Comparison of ENCODE assay signal across 9 mouse cellular contexts in the genomic region with DNA sequence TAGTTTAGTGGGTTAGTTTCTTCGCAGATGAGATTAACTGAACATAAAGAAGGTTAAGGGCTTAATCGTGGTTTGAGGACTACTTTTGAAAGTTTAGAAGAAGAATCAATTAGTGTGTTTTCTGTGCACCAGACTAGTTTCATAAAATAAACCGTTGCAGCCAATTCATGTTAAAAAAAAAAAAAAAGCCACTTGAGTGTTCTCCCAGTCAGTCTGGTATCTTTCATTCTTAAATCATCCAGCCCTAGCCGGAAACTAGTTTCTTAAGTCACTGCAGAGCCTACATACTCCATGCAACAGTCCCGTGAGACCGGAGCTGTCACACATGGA. TPM values are rescaled to one million over a fixed set of nuclear protein-coding genes. Genes with fewer than 3 reads are reported as not detected.
A peak's percentile ranks its signal among the peaks of the same experiment; 100 is the strongest.
DNase-seq lines count a peak whose midpoint lies in the region; ATAC-seq and TF ChIP-seq lines count a peak whose summit lies in the region.
"Had no signal": no experiment of that assay in that cellular context is flagged by ENCODE, and none has a peak within 500 bp of the region (broad histone marks: within the 10 kb centered on the region; RNA-seq: fewer than 3 reads in every experiment).

No protein-coding gene starts in this region.

- H3K4me2 ChIP-seq in lung, postnatal 0 days (replicated peaks; ENCODE audit: low read depth, low read length), result peak overlapping the region; percentile 85
- H3K4me2 ChIP-seq in limb, embryonic 13.5 days (replicated peaks), result peak overlapping the region; percentile 83

- no peak for DNase-seq in lung, postnatal 0 days (ENCODE audit: low spot score)
- DNase-seq in lung, postnatal 25 days (ENCODE audit: low spot score), result no peak
- peak; percentile 23 for DNase-seq in fat pad, adult 2 months (ENCODE audit: extremely low read depth, low read depth, low spot score)
- no peak for DNase-seq in cerebellum, postnatal 4 days (ENCODE audit: low spot score in 2 of 2)
- no peak for DNase-seq in cerebellum, postnatal 10 days
- no peak for DNase-seq in kidney, postnatal 36 days
- DNase-seq: right cerebral cortex, postnatal 14 days had no signal

- peak overlapping the region; percentile 93 for H3K27ac ChIP-seq in lung, postnatal 0 days (ENCODE audit: low read length)
- peak overlapping the region; percentile 95; the same call in 1 of the 2 replicates for H3K27ac ChIP-seq in limb, embryonic 13.5 days
- H3K27ac ChIP-seq in small intestine, adult 2 months (ENCODE audit: insufficient read depth, low read depth, low read length), result peak overlapping the region; percentile 99

- peak overlapping the region; percentile 81 for H3K4me3 ChIP-seq in lung, postnatal 0 days (ENCODE audit: low read depth, low read length)
- H3K4me3 ChIP-seq in limb, embryonic 13.5 days, result peak overlapping the region; percentile 92
- peak overlapping the region; percentile 90 for H3K4me3 ChIP-seq in small intestine, adult 2 months (ENCODE audit: low read depth, low read length)

- no peaks in the 10 kb centered on the region for H3K36me3 ChIP-seq in lung, postnatal 0 days (ENCODE audit: insufficient read depth, low read length)
- peaks cover 19% of the 10 kb centered on the region for H3K36me3 ChIP-seq in limb, embryonic 13.5 days
- H3K36me3 ChIP-seq in small intestine, adult 2 months (ENCODE audit: control insufficient read depth, insufficient read depth, low read length), result peaks cover 5% of the 10 kb centered on the region

- WGBS in lung, postnatal 0 days, result 15% methylated on average over 6 of the region's 6 CpGs
- WGBS in limb, embryonic 13.5 days, result 17% methylated on average over 6 of the region's 6 CpGs
- 10% methylated on average over 6 of the region's 6 CpGs for WGBS in small intestine, adult 2 months

- no peaks in the 10 kb centered on the region for H3K9me3 ChIP-seq in lung, postnatal 0 days (ENCODE audit: low read length)
- no peaks in the 10 kb centered on the region for H3K9me3 ChIP-seq in limb, embryonic 13.5 days

- no peak for TF ChIP-seq EP300 in lung, postnatal 0 days (IDR thresholded peaks at IDR 0.05)

- TF ChIP-seq POLR2A in small intestine, adult 2 months (IDR thresholded peaks at IDR 0.05; ENCODE audit: low read depth, low read length), result no peak

- H3K9ac ChIP-seq in lung, postnatal 0 days (replicated peaks; ENCODE audit: low read depth), result peak overlapping the region; percentile 84; the same call in 1 of the 2 replicates
- H3K9ac ChIP-seq in limb, embryonic 13.5 days, result peak overlapping the region; percentile 95

- ATAC-seq in lung, postnatal 0 days, result peak; percentile 37; the same call in 1 of the 2 replicates
- ATAC-seq in limb, embryonic 13.5 days (ENCODE audit: low FRiP score, low read depth), result no peak; the same call in 1 of the 2 replicates

- H3K4me1 ChIP-seq in lung, postnatal 0 days (ENCODE audit: insufficient read depth, low read depth, low read length), result peaks cover 14% of the 10 kb centered on the region; the same call in 1 of the 2 replicates
- peaks cover 27% of the 10 kb centered on the region for H3K4me1 ChIP-seq in limb, embryonic 13.5 days
- peaks cover 10% of the 10 kb centered on the region; the same call in 1 of the 2 replicates for H3K4me1 ChIP-seq in small intestine, adult 2 months (ENCODE audit: control insufficient read depth, insufficient read depth, insufficient read length, low read length)

- TF ChIP-seq CTCF in lung, postnatal 0 days (IDR thresholded peaks at IDR 0.05), result no peak
- no peak for TF ChIP-seq CTCF in small intestine, adult 2 months (IDR thresholded peaks at IDR 0.05; ENCODE audit: extremely low read depth, insufficient read length, insufficient replicate concordance, low read depth, low read length)

- H3K27me3 ChIP-seq in lung, postnatal 0 days (replicated peaks; ENCODE audit: insufficient read depth, low read length), result no peaks in the 10 kb centered on the region
- H3K27me3 ChIP-seq in limb, embryonic 13.5 days, result no peaks in the 10 kb centered on the region
- H3K27me3 ChIP-seq in small intestine, adult 2 months (ENCODE audit: control insufficient read depth, insufficient read depth, low read length), result no peaks in the 10 kb centered on the region

RNA-seq across cellular contexts. Expression of a gene that starts 1.3 kb away (rescaled TPM):
- 55.1 and 59.9 TPM in 2 replicates for polyA plus RNA-seq in lung, postnatal 0 days (2015; fragmentation: Nextera tagmentation; extraction: Ambion mirVana)
- 36.8 and 39.4 TPM in 2 replicates for polyA plus RNA-seq in limb, embryonic 13.5 days (2015; fragmentation: Nextera tagmentation; extraction: Ambion mirVana)
- 54.1 and 74.3 TPM in 2 replicates for polyA plus RNA-seq in small intestine, adult 2 months (2012; rRNA removed)

RNA-seq across cellular contexts. Expression of a gene that starts 1.4 kb away (rescaled TPM):
- 19.3 and 23.0 TPM in 2 replicates for polyA plus RNA-seq in lung, postnatal 0 days (2015; fragmentation: Nextera tagmentation; extraction: Ambion mirVana)
- 32.1 and 33.9 TPM in 2 replicates for polyA plus RNA-seq in limb, embryonic 13.5 days (2015; fragmentation: Nextera tagmentation; extraction: Ambion mirVana)
- polyA plus RNA-seq in small intestine, adult 2 months (2012; rRNA removed), result 8.4 and 19.8 TPM in 2 replicates

RNA-seq across cellular contexts. Expression of a gene that starts 55.8 kb away (rescaled TPM):
- polyA plus RNA-seq in lung, postnatal 0 days (2015; fragmentation: Nextera tagmentation; extraction: Ambion mirVana), result 0.14 TPM in 2 replicates
- polyA plus RNA-seq in limb, embryonic 13.5 days (2015; fragmentation: Nextera tagmentation; extraction: Ambion mirVana), result not detected in 2 replicates
- polyA plus RNA-seq in small intestine, adult 2 months (2012; rRNA removed), result not detected in 2 replicates
